Mouse (Mus musculus) stomach, postnatal 0 days (tissue): ENCODE measurements at regions not wholly inside any gene's neighbourhood (a gene's known extent, or its start where the extent isn't known, plus 50 kb on each side); places are given as distances from the start of the nearest gene placed in this dataset.

Experiments used
- CTCF ChIP-seq: IDR thresholded peaks from 2 replicates; pipeline ENCODE4 v1.5.1; 2016; ENCODE audit warnings: antibody characterized with exemption, low read depth, mild to moderate bottlenecking, moderate library complexity
- EP300 ChIP-seq: optimal IDR thresholded peaks from 2 replicates; pipeline ENCODE3; 2016; ENCODE audit warnings: antibody characterized with exemption

DNA sequence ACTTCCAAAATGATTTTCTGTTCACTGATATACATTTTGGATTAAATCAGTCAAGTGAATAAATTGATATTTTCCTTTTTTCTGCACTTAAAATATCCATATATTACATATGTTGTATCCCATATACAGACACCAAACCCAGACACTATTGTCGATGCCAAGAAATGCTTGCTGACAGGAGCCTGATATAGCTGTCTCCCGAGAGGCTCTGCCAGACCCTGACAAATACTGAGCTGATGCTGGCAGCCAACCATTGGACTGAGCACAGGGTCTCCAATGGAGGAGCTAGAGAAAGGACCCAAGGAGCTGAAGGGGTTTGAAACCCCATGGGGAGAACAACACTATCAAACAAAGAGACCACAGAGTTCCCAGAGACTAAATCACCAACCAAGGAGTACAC, 700.6 kb downstream of the Cdh10 start:
- TF ChIP-seq EP300 (no peak), CTCF (no peak)
